Mouse (Mus musculus): Measurements from ENCODE around the gene Smad6.

- TF ChIP-seq CTCF (IDR thresholded peaks at IDR 0.05; ENCODE audit: low read depth, low read length) (no peak), POLR2A (IDR thresholded peaks at IDR 0.05; ENCODE audit: extremely low read depth, insufficient read depth, low read length) (no peak)
Observed at GRCm38 (mm10) chr9:64053786-64054185, 31.9 kb upstream of the Smad6 start.
